Mouse (Mus musculus) hindbrain, embryonic 10.5 days (tissue): ENCODE results near the gene Tkt. TPM values are rescaled to one million over a fixed set of nuclear protein-coding genes. Genes with fewer than 3 reads are reported as not detected.
A peak's percentile ranks its signal among the peaks of the same experiment; 100 is the strongest.

ENCODE experiments used
- DNase-seq: peaks from one replicate; pipeline ENCODE4 v3.0.0-alpha.2; 2017; ENCODE audit warnings: low spot score
- H3K27ac ChIP-seq: fragments of 300-500 bp; sonication (generic); 2 replicates; pipeline ENCODE4 v1.5.1; 2016; ENCODE audit warnings: mild to moderate bottlenecking, moderate library complexity
- H3K27me3 ChIP-seq: fragments of 300-500 bp; sonication (generic); 2 replicates; pipeline ENCODE4 v1.6.1; 2016; ENCODE audit warnings: mild to moderate bottlenecking; ENCODE audit not compliant: poor library complexity, insufficient read depth, severe bottlenecking
- H3K36me3 ChIP-seq: fragments of 300-500 bp; sonication (generic); 2 replicates; pipeline ENCODE4 v1.6.1; 2016; ENCODE audit warnings: mild to moderate bottlenecking, moderate library complexity
- H3K4me1 ChIP-seq: fragments of 300-500 bp; sonication (generic); replicated peaks from 2 replicates; pipeline ENCODE4 v1.6.1; 2016; ENCODE audit warnings: mild to moderate bottlenecking
- H3K4me3 ChIP-seq: fragments of 300-500 bp; sonication (generic); 2 replicates; pipeline ENCODE4 v1.5.1; 2016; ENCODE audit warnings: mild to moderate bottlenecking, moderate library complexity
- H3K9me3 ChIP-seq: fragments of 300-500 bp; sonication (generic); 2 replicates; pipeline ENCODE4 v1.6.1; 2016; ENCODE audit warnings: mild to moderate bottlenecking, moderate library complexity
- WGBS: fragments of 180-500 bp; shearing (Covaris S2); methylation state at CpG from one replicate; pipeline ENCODE4 v1.1.7; 2016; 5-methylcytosine and 5-hydroxymethylcytosine counted together
- polyA plus RNA-seq: library from polyadenylated mRNA; unstranded; fragments of >200 nt; fragmentation: Nextera tagmentation; extraction: Ambion mirVana; gene quantifications from 2 replicates; pipeline ENCODE4 v1.2.1, GENCODE M21; 2016

Tkt gene
- 285 and 314 TPM in 2 replicates for polyA plus RNA-seq

DNA sequence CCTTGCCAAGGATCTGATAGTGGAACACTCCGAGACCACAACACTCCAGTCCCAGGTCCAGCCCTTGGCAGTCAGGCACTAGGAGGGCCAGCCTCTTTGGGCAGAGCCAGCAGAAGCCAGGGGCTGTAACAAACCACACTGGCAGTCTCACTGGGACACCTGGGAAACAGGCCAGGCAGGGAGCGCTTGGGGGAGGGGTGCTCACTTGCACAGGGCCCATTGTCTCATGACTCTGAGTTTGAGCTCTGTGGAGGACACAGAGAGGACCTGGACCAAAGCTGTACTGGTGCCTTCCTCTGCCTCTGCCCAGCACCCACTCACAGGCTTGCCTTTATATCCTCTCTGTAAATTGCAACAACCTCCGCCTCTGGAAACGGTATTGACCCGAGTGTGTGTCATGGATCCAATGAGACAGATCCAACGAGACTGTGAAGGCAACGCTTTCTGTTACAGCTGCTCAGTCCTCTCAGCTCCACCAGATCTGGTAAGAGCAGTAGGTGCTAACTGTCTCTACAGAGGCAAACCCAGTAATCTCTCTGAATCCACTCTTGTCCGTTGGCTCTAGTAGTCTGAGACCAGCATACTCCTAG is at the start of gene Tkt:
Tkt (plus strand) TSS at position 229 of the 590 bp plus-strand sequence.
- peaks cover 45% of the 10 kb centered on the region for H3K4me1 ChIP-seq
- H3K27ac ChIP-seq = peak within 1 kb of the TSS; percentile 98
- H3K9me3 ChIP-seq = no peaks in the 10 kb centered on the region
- H3K27me3 ChIP-seq = no peaks in the 10 kb centered on the region
- H3K4me3 ChIP-seq = peak within 1 kb of the TSS; percentile 88
- WGBS = 33% methylated on average over 8 of the region's 8 CpGs
- H3K36me3 ChIP-seq = peaks cover 9% of the 10 kb centered on the region
- DNase-seq = peak; percentile 40

DNA sequence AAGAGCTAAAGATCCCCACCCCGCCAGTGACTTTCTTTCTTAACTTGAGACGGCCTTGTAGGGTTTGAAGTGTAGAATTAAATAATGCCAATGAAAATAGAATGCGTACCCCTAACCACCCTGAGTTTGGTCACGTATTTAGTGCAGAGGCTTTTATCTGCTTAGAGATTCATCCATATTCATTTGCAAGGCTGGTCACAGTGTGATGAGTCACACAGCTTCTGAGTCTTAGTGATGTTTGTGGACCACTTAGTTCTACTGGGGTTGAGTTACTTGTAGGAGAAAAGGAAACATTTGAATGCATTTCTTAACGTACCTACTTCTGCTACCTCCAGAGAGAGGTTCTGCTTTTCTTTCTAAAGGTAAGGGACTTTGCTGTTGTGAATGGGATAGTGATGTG is 43.2 kb upstream of the Tkt start:
- Histone ChIP-seq H3K27me3 (no peaks in the 10 kb centered on the region), H3K4me1 (no peaks in the 10 kb centered on the region), H3K36me3 (peaks cover 94% of the 10 kb centered on the region), H3K4me3 (no peak overlapping the region), H3K27ac (no peak overlapping the region), H3K9me3 (no peaks in the 10 kb centered on the region)
- DNase-seq = no peak
- 91% methylated on average over 5 of the region's 5 CpGs for WGBS

DNA sequence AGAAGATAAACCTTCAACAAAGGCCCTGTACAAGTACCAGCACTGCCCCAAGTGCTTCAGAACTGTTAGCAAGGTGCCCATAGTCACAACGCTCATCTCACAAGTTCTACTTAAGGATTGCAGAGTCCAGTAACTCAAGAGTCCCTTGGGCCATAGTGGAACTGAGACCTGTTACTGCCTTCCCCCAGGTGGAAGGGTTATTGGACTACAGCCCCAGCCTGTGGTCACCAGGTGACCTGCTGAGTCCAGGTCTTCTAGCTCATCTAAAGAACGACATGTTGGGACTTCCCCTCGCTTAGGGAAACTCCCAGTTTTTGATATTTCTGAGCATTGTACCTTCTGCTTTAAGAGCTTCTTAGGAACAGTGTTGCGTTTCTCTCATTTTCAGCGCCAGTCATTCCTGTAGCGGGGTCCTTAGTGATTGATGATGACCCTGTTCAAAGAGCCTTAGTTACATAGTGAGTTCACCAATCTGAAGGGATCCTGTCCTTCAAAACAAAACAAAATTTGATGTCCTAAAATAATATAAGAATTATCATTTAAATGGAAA is 37.9 kb upstream of the Tkt start:
- Histone ChIP-seq H3K27me3 (no peaks in the 10 kb centered on the region), H3K27ac (no peak overlapping the region), H3K4me3 (no peak overlapping the region), H3K9me3 (no peaks in the 10 kb centered on the region), H3K4me1 (no peaks in the 10 kb centered on the region), H3K36me3 (peaks cover 92% of the 10 kb centered on the region)
- WGBS = 95% methylated on average over 6 of the region's 6 CpGs
- DNase-seq = no peak

DNA sequence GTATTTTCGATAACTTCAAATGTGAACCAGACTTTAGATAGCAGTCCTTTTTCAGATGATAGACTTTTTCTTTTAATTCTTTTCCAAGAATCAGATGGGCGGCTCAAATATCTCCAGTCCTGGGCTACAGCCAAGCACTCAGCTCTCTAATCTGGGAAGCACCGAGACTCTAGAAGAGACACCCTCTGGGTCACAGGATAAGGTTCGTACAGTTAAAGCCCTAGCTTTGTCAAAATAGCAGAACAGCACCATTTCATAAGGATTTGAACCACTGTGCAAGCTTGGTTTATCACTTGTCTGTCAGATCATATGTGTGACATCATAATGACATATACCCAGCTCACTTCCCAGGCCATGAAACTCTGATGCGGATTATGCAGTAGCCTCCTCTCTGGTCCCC is 35.3 kb upstream of the Tkt start:
- 94% methylated on average over 5 of the region's 5 CpGs for WGBS
- no peak for DNase-seq
- Histone ChIP-seq H3K4me3 (no peak overlapping the region), H3K9me3 (no peaks in the 10 kb centered on the region), H3K27ac (no peak overlapping the region), H3K27me3 (no peaks in the 10 kb centered on the region), H3K36me3 (peaks cover 82% of the 10 kb centered on the region), H3K4me1 (no peaks in the 10 kb centered on the region)

DNA sequence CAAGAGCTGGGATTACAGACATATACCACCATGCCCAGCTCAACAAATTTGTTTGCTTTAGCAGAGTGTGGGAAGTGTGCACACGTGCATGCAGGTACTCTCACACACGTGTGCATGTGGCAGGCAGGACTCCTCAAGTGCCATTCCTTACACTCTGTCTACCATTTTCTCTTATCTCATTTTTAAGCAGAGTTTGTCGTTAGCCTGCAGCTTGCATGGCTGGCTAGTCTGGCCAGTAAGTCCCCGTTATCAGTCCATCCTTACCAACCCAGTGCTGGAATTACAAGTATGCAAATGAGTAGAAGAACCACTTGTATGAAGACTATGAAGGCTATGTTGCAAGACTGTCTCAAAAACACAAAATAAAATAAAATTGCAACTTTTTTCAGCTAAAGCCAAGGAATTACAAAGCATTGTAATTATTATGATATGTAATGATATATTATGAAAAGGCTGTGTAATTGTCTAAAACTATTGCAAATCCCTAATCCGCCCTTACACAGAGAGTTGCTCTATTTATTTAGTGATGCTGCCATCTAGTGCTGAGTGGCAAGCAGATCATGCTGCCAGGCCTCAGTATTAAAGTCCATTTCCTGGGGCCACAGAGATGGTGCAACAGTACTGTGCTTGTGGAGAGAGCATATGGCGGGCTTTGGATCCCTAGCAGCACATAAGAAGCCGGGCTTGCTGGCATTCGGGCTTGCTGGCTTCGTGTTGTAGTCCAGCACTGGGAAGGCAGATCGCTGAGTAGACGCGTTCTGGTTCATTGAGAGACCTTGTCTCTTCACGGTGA is 32.0 kb upstream of the Tkt start:
- H3K4me1 ChIP-seq = no peaks in the 10 kb centered on the region
- 94% methylated on average over 13 of the region's 13 CpGs for WGBS
- H3K9me3 ChIP-seq = no peaks in the 10 kb centered on the region
- H3K36me3 ChIP-seq = peaks cover 86% of the 10 kb centered on the region
- no peaks in the 10 kb centered on the region for H3K27me3 ChIP-seq
- H3K27ac ChIP-seq = no peak overlapping the region
- no peak overlapping the region for H3K4me3 ChIP-seq
- DNase-seq = no peak

DNA sequence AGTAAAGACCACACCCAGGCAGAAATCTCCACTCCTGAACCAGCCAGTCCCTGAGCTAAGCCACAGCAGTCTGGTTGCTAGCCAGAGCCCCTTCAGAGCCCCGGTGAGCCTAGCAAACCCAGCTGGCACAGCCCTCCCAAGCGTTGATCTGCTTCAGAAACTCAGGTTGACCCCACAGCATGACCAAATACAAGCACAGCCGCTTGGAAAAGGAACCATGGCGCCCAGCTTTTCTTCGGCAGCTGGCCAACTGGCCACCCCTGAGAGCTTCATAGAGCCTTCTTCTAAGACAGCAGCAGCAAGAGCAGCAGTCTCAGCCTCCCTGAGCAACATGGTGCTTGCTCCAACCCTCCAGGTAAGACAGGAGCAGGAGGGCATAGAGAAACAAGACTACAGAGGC is 28.8 kb upstream of the Tkt start:
- WGBS = 95% methylated on average over 5 of the region's 5 CpGs
- no peaks in the 10 kb centered on the region for H3K27me3 ChIP-seq
- H3K36me3 ChIP-seq = peaks cover 89% of the 10 kb centered on the region
- H3K4me1 ChIP-seq = no peaks in the 10 kb centered on the region
- H3K9me3 ChIP-seq = no peaks in the 10 kb centered on the region
- no peak for DNase-seq
- H3K4me3 ChIP-seq = no peak overlapping the region
- no peak overlapping the region for H3K27ac ChIP-seq

DNA sequence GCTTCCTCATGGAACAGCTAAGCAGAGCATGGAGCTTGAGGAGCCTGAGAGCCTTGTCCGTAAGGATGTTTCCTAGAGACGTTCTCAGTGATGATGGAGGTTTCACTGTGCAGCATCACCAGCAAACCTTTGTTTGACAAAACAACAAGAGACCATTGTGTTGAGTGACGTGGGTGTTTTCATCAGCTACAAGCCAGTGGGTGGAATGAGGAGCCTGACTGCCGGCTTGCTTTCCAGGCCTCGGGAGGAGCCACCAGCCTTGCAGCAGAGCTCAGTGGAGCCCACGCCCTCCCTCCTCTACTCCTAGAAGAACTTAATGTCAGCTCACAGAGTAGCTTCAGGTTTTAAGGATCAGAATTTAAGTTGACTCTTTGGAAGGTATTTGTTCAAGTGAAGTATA is 24.8 kb upstream of the Tkt start:
- no peak for DNase-seq
- 71% methylated on average over 6 of the region's 6 CpGs for WGBS

DNA sequence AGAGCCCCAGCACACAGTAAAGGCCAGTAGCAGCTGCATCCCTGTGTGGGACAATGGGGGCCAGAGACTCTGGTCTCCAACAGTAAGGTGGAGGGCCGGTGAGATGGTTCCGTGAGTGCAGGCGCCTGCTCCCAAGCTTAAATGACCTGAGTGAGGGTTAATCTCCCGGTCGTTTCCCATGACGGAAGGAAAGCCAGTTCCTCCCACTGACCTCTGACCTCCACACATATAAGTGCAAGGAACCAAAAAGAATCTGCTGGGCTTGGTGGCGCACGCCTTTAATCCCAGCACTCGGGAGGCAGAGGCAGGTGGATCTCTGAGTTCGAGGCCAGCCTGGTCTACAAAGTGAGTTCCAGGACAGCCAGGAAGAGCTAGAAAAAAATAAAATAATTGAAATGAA is 19.8 kb upstream of the Tkt start:
- no peaks in the 10 kb centered on the region for H3K9me3 ChIP-seq
- H3K27me3 ChIP-seq = no peaks in the 10 kb centered on the region
- no peak overlapping the region for H3K4me3 ChIP-seq
- H3K36me3 ChIP-seq = peaks cover 57% of the 10 kb centered on the region
- H3K4me1 ChIP-seq = peaks cover 8% of the 10 kb centered on the region; the same call in 1 of the 2 replicates
- H3K27ac ChIP-seq = no peak overlapping the region
- WGBS = 89% methylated on average over 10 of the region's 10 CpGs
- no peak for DNase-seq

More for the DNA sequence above, 24.8 kb upstream of the Tkt start:
- H3K27ac ChIP-seq = no peak overlapping the region
- H3K4me3 ChIP-seq = no peak overlapping the region
- peaks cover 98% of the 10 kb centered on the region for H3K36me3 ChIP-seq
- no peaks in the 10 kb centered on the region for H3K4me1 ChIP-seq
- no peaks in the 10 kb centered on the region for H3K9me3 ChIP-seq
- H3K27me3 ChIP-seq = no peaks in the 10 kb centered on the region

DNA sequence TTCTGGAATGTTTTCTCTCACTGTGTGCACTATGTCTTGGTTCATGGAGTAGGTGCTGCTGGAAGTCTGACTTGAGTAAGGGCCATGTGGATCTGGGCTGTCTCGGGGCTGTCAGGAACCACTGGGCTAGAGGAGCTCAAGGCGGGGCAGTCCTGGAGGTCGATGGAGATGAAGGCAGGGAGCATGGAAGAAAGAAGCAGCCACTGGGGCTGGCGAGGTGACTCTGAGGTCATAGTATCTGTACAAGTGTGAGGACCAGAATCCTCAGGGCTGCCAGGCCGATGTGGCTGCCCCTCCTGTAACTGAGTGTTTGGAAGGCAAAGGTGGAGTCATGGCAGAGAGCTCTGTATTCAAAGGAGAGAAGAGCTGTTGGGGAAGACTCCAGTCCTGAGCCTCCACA is 19.2 kb upstream of the Tkt start:
- Histone ChIP-seq H3K27me3 (no peaks in the 10 kb centered on the region), H3K27ac (no peak overlapping the region), H3K4me3 (no peak overlapping the region), H3K9me3 (no peaks in the 10 kb centered on the region), H3K36me3 (peaks cover 52% of the 10 kb centered on the region), H3K4me1 (peaks cover 8% of the 10 kb centered on the region; the same call in 1 of the 2 replicates)
- WGBS = 86% methylated on average over 5 of the region's 5 CpGs
- DNase-seq = no peak

DNA sequence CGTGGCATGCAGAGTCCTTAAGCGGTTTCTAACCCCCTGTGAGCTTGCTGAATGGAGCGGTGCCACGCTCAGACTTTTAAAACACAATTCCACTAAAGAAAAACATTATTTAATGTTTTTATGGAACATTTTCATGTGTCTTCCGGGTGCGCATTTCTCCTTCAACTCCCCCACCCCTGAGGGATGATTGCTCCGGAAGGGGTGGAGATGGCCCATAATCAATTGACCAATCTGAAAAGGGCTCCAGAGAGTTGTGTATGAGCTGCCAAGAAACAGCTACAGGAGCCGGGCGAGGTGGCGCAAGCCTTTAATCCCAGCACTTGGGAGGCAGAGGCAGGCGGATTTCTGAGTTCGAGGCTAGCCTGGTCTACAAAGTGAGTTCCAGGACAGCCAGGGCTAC is 18.7 kb upstream of the Tkt start:
- peaks cover 47% of the 10 kb centered on the region for H3K36me3 ChIP-seq
- no peak overlapping the region for H3K27ac ChIP-seq
- H3K27me3 ChIP-seq = no peaks in the 10 kb centered on the region
- H3K9me3 ChIP-seq = no peaks in the 10 kb centered on the region
- 94% methylated on average over 12 of the region's 12 CpGs for WGBS
- DNase-seq = no peak
- H3K4me1 ChIP-seq = peaks cover 8% of the 10 kb centered on the region; the same call in 1 of the 2 replicates
- H3K4me3 ChIP-seq = no peak overlapping the region

DNA sequence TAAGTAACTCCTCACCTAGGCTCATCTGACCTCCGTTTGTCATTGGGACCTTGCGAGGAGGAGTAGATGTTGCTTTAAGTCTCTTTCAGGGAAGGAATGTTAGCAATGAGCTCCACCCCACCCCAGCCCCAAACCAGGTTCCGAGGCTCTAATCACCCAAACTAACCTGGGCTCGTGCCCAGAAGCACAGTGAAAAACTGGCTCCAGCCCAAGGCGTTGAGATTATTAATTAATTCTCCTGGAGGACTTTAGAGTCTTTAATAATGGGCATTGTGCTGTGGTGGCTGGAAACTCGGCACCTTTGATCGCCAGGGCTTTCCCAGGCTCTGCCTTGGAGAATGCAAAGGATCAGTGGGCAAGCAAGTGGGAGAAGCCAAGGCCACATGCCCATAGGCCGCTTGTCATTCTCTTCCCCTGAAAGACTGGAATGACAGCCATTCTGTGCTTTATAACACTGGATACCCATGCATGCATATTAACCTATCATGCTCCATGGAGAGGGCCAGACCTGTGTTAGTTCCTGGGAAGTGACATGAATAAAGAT is 17.4 kb upstream of the Tkt start:
- Histone ChIP-seq H3K27me3 (no peaks in the 10 kb centered on the region), H3K36me3 (peaks cover 33% of the 10 kb centered on the region), H3K9me3 (no peaks in the 10 kb centered on the region), H3K27ac (no peak overlapping the region), H3K4me3 (no peak overlapping the region), H3K4me1 (peaks cover 8% of the 10 kb centered on the region; the same call in 1 of the 2 replicates)
- DNase-seq = no peak
- WGBS = 76% methylated on average over 8 of the region's 8 CpGs

DNA sequence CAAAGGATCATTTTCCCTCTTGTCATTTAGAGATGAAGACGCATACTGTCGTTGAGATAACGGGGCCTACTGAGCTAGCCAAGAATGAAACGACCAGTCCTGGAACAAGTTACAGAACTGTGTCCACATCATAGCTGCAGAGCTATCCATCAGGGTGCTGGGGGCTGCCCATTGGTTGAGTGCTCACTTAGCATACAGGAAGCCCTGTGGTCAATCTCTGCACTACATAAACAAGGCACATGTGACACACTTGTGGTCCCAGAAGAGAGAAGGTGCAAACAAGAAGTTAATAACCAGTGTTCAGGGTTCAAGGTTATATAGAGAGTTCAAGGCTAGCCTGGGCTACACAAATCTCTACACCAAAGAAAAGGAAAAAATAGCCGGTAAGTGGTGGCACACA is 16.7 kb upstream of the Tkt start:
- no peak overlapping the region for H3K27ac ChIP-seq
- H3K4me3 ChIP-seq = no peak overlapping the region
- no peak for DNase-seq
- no peaks in the 10 kb centered on the region for H3K27me3 ChIP-seq
- peaks cover 8% of the 10 kb centered on the region; the same call in 1 of the 2 replicates for H3K4me1 ChIP-seq
- WGBS = 89% methylated on average over 5 of the region's 5 CpGs
- H3K36me3 ChIP-seq = peaks cover 27% of the 10 kb centered on the region
- H3K9me3 ChIP-seq = no peaks in the 10 kb centered on the region

DNA sequence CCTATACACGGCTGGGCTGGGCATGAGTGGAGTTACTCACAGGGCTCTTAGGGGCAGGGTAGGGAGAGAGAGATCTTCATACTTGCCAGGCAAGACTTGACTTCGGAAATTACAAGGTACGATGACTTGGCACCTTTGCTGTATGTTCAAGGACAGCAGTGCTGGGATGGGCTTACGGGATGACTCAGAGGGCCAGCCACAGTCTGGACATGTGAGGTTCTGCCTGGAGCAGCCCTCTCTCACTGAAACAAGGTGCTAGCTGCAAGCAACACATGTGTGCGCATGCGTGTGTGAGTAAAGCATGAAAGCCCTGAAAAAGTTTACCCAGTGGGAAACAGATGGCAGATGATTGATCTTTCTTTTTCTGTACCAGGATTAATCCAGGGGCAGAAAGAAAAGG is 16.3 kb upstream of the Tkt start:
- DNase-seq = no peak
- H3K4me3 ChIP-seq = no peak overlapping the region
- WGBS = 93% methylated on average over 6 of the region's 6 CpGs
- no peak overlapping the region for H3K27ac ChIP-seq
- H3K27me3 ChIP-seq = no peaks in the 10 kb centered on the region
- H3K4me1 ChIP-seq = peaks cover 8% of the 10 kb centered on the region; the same call in 1 of the 2 replicates
- peaks cover 23% of the 10 kb centered on the region for H3K36me3 ChIP-seq
- no peaks in the 10 kb centered on the region for H3K9me3 ChIP-seq
